9 mouse cellular contexts compared by ENCODE assay signal in genomic region chr2:93956908-93957784, GRCm38 (mm10). TPM values are rescaled to one million over a fixed set of nuclear protein-coding genes. Genes with fewer than 3 reads are reported as not detected.
A peak's percentile ranks its signal among the peaks of the same experiment; 100 is the strongest.
DNase-seq lines count a peak whose midpoint lies in the region; ATAC-seq and TF ChIP-seq lines count a peak whose summit lies in the region.
"Had no signal": no experiment of that assay in that cellular context is flagged by ENCODE, and none has a peak within 500 bp of the region (broad histone marks: within the 10 kb centered on the region; RNA-seq: fewer than 3 reads in every experiment).

Gene Gm13889 (minus strand): TSS chr2:93957201.

- peak; percentile 10; the same call in 1 of the 2 replicates for ATAC-seq in cerebellum, adult (ENCODE audit: insufficient number of reproducible peaks, low FRiP score, low TSS enrichment)
- peak; percentile 82 for ATAC-seq in forebrain, embryonic 15.5 days (replicated peaks)
- ATAC-seq in heart, postnatal 0 days (ENCODE audit: insufficient read depth, low read depth), result peak; percentile 82
- ATAC-seq in liver, embryonic 14.5 days (ENCODE audit: insufficient read depth), result peak; percentile 35; the same call in 1 of the 2 replicates
- peak; percentile 85 for ATAC-seq in neural tube, embryonic 15.5 days (ENCODE audit: low FRiP score)

- WGBS in forebrain, embryonic 15.5 days, result under 1% methylated on average over 42 of the region's 62 CpGs
- WGBS in heart, postnatal 0 days, result 7% methylated on average over 59 of the region's 62 CpGs
- WGBS in liver, embryonic 14.5 days (ENCODE audit: insufficient replicate concordance), result 11% methylated on average over 37 of the region's 62 CpGs
- WGBS in neural tube, embryonic 15.5 days, result 1% methylated on average over 52 of the region's 62 CpGs

- no peak for TF ChIP-seq EP300 in heart, postnatal 0 days (IDR thresholded peaks at IDR 0.05; ENCODE audit: low read depth)
- no peak for TF ChIP-seq EP300 in liver, embryonic 14.5 days (IDR thresholded peaks at IDR 0.05; ENCODE audit: low read depth)

- H3K27ac ChIP-seq in forebrain, embryonic 15.5 days (replicated peaks), result peak within 1 kb of the TSS; percentile 95
- peak within 1 kb of the TSS; percentile 52 for H3K27ac ChIP-seq in heart, postnatal 0 days (ENCODE audit: low read depth)
- no peak within 1 kb of the TSS for H3K27ac ChIP-seq in liver, embryonic 14.5 days
- peak within 1 kb of the TSS; percentile 88 for H3K27ac ChIP-seq in neural tube, embryonic 15.5 days (replicated peaks)

- DNase-seq in CD4-positive helper T cell, adult 2 months (ENCODE audit: low read depth, low spot score), result peak; percentile 14
- DNase-seq in heart, postnatal 0 days (ENCODE audit: low spot score), result peak; percentile 84
- DNase-seq in kidney, postnatal 36 days, result peak; percentile 82 to 86
- DNase-seq in liver, embryonic 14.5 days (ENCODE audit: low read depth in 3 of 3, low spot score in 3 of 3), result no peak
- peak; percentile 64 for DNase-seq in thymus, postnatal 4 days

- TF ChIP-seq CTCF in heart, postnatal 0 days (IDR thresholded peaks at IDR 0.05; ENCODE audit: low read depth), result peak; percentile 1; the same call in 1 of the 2 replicates
- no peak for TF ChIP-seq CTCF in liver, embryonic 14.5 days (IDR thresholded peaks at IDR 0.05; ENCODE audit: low read depth)

- H3K4me3 ChIP-seq in forebrain, embryonic 15.5 days, result peak within 1 kb of the TSS; percentile 63
- peak within 1 kb of the TSS; percentile 71 for H3K4me3 ChIP-seq in heart, postnatal 0 days (ENCODE audit: low read depth, low read length)
- H3K4me3 ChIP-seq in liver, embryonic 14.5 days (ENCODE audit: insufficient read depth in 1 of 2, low read depth in 2 of 2, low read length in 2 of 2), result peak within 1 kb of the TSS; percentile 15 to 49
- H3K4me3 ChIP-seq in neural tube, embryonic 15.5 days (replicated peaks), result peak within 1 kb of the TSS; percentile 69

- H3K4me1 ChIP-seq in forebrain, embryonic 15.5 days, result peaks cover 43% of the 10 kb centered on the region
- H3K4me1 ChIP-seq in heart, postnatal 0 days (ENCODE audit: control insufficient read depth, insufficient read depth), result peaks cover 13% of the 10 kb centered on the region
- no peaks in the 10 kb centered on the region; a peak in 1 of 4 replicates for H3K4me1 ChIP-seq in liver, embryonic 14.5 days (replicated peaks; ENCODE audit: control insufficient read depth in 2 of 2, insufficient read depth in 2 of 2, low read length in 1 of 2)
- H3K4me1 ChIP-seq in neural tube, embryonic 15.5 days, result peaks cover 42% of the 10 kb centered on the region

- no peaks in the 10 kb centered on the region for H3K9me3 ChIP-seq in forebrain, embryonic 15.5 days
- H3K9me3 ChIP-seq in heart, postnatal 0 days (replicated peaks; ENCODE audit: control insufficient read depth, low read length), result no peaks in the 10 kb centered on the region
- no peaks in the 10 kb centered on the region for H3K9me3 ChIP-seq in liver, embryonic 14.5 days (ENCODE audit: control insufficient read depth, low read length)
- no peaks in the 10 kb centered on the region for H3K9me3 ChIP-seq in neural tube, embryonic 15.5 days (replicated peaks)

- H3K4me2 ChIP-seq in forebrain, embryonic 15.5 days (replicated peaks), result peak within 1 kb of the TSS; percentile 96
- H3K4me2 ChIP-seq in heart, postnatal 0 days (ENCODE audit: low read depth, low read length), result peak within 1 kb of the TSS; percentile 95
- peak within 1 kb of the TSS; percentile 49 for H3K4me2 ChIP-seq in liver, embryonic 14.5 days (ENCODE audit: low read depth)
- H3K4me2 ChIP-seq in neural tube, embryonic 15.5 days, result peak within 1 kb of the TSS; percentile 84

- peak within 1 kb of the TSS; percentile 72 for H3K9ac ChIP-seq in forebrain, embryonic 15.5 days (replicated peaks)
- peak within 1 kb of the TSS; percentile 74 for H3K9ac ChIP-seq in heart, postnatal 0 days (replicated peaks; ENCODE audit: low read depth, low read length)
- no peak within 1 kb of the TSS; the same call in 1 of the 2 replicates for H3K9ac ChIP-seq in liver, embryonic 14.5 days (replicated peaks)
- peak within 1 kb of the TSS; percentile 75 for H3K9ac ChIP-seq in neural tube, embryonic 15.5 days (replicated peaks)

- H3K36me3 ChIP-seq in forebrain, embryonic 15.5 days, result no peaks in the 10 kb centered on the region
- H3K36me3 ChIP-seq in heart, postnatal 0 days (replicated peaks; ENCODE audit: control insufficient read depth, insufficient read depth, low read length), result no peaks in the 10 kb centered on the region
- H3K36me3 ChIP-seq in liver, embryonic 14.5 days (replicated peaks; ENCODE audit: control insufficient read depth, insufficient read depth, low read depth), result no peaks in the 10 kb centered on the region
- H3K36me3 ChIP-seq in neural tube, embryonic 15.5 days, result no peaks in the 10 kb centered on the region
- H3K36me3 ChIP-seq: G1E had no signal

- no peaks in the 10 kb centered on the region for H3K27me3 ChIP-seq in forebrain, embryonic 15.5 days
- H3K27me3 ChIP-seq in heart, postnatal 0 days (ENCODE audit: control insufficient read depth, insufficient read depth, low read length), result peaks cover 31% of the 10 kb centered on the region
- peaks cover 44% of the 10 kb centered on the region for H3K27me3 ChIP-seq in liver, embryonic 14.5 days (ENCODE audit: control insufficient read depth, insufficient read depth, low read length)
- peaks cover 20% of the 10 kb centered on the region for H3K27me3 ChIP-seq in neural tube, embryonic 15.5 days (replicated peaks)

RNA-seq across cellular contexts. Expression of gene Gm13889, which starts in this region (rescaled TPM):
- polyA plus RNA-seq in forebrain, embryonic 15.5 days (2015; fragmentation: Nextera tagmentation; extraction: Ambion mirVana), result 24.2 and 26.7 TPM in 2 replicates
- total RNA-seq in heart, postnatal 0 days (2014; rRNA removed; ENCODE audit: low replicate concordance), result 39.3 and 41.6 TPM in 2 replicates
- polyA plus RNA-seq in heart, postnatal 0 days (2015; fragmentation: Nextera tagmentation; extraction: Ambion mirVana), result 9.0 and 10.8 TPM in 2 replicates
- 2.2 and 3.0 TPM in 2 replicates for polyA plus RNA-seq in liver, embryonic 14.5 days (2012; rRNA removed)
- 1.7 and 2.3 TPM in 2 replicates for polyA plus RNA-seq in liver, embryonic 14.5 days (2014; fragmentation: Nextera tagmentation; extraction: Ambion mirVana)
- polyA plus RNA-seq in neural tube, embryonic 15.5 days (2015; fragmentation: Nextera tagmentation; extraction: Ambion mirVana), result 8.8 and 10.8 TPM in 2 replicates
- total RNA-seq: G1E had no signal

Comparison
In these comparisons a context has a peak if more than half of its experiments do, and no peak if none do; other contexts are left out.
1. DNase-seq: peak in CD4-positive helper T cell, adult 2 months (single experiment), heart, postnatal 0 days (single experiment), kidney, postnatal 36 days (2 of 2) and thymus, postnatal 4 days (single experiment); none in liver, embryonic 14.5 days (0 of 3).
2. ATAC-seq: peak in every context shown above with its lines; median percentile 85 in neural tube, embryonic 15.5 days; 82 in forebrain, embryonic 15.5 days; 82 in heart, postnatal 0 days; 35 in liver, embryonic 14.5 days; 10 in cerebellum, adult.
3. Peak in every context shown above with its lines, with median percentiles within 50 percentile points of each other: H3K4me2 ChIP-seq and H3K4me3 ChIP-seq.